Mouse (Mus musculus) forebrain, postnatal 0 days (tissue): Measurements from ENCODE around the gene Hmg20a. TPM values are rescaled to one million over a fixed set of nuclear protein-coding genes. Genes with fewer than 3 reads are reported as not detected.

Experiments
- ATAC-seq: fragments of 200-750 bp; cut with Nextera tagmentation; 2 replicates; pipeline ENCODE4 v1.8.0; 2017; ENCODE audit warnings: mild to moderate bottlenecking, moderate library complexity
- DNase-seq: peaks from one replicate; pipeline ENCODE4 v3.0.0-alpha.2; 2015
- H3K27ac ChIP-seq: fragments of 300-500 bp; sonication (generic); 2 replicates; pipeline ENCODE4 v1.5.1; 2014; ENCODE audit warnings: low read depth, mild to moderate bottlenecking, antibody characterized with exemption, low read length, moderate library complexity, mixed read lengths
- H3K27me3 ChIP-seq: fragments of 300-500 bp; sonication (generic); 2 replicates; pipeline ENCODE4 v1.6.1; 2014; ENCODE audit warnings: mild to moderate bottlenecking, low read length, mixed read lengths; ENCODE audit not compliant: insufficient read depth
- H3K36me3 ChIP-seq: fragments of 300-500 bp; sonication (generic); 2 replicates; pipeline ENCODE4 v1.6.1; 2014; ENCODE audit warnings: mild to moderate bottlenecking, moderate library complexity; ENCODE audit not compliant: insufficient read depth
- H3K4me1 ChIP-seq: fragments of 300-500 bp; sonication (generic); 2 replicates; pipeline ENCODE4 v1.6.1; 2014; ENCODE audit warnings: antibody characterized with exemption; ENCODE audit not compliant: insufficient read depth
- H3K4me2 ChIP-seq: fragments of 300-500 bp; sonication (generic); 2 replicates; pipeline ENCODE4 v1.6.1; 2014; ENCODE audit warnings: low read depth, mild to moderate bottlenecking, moderate library complexity
- H3K4me3 ChIP-seq: fragments of 300-500 bp; sonication (generic); 2 replicates; pipeline ENCODE4 v1.5.1; 2014; ENCODE audit warnings: low read depth, low read length, mixed read lengths
- H3K9ac ChIP-seq: fragments of 300-500 bp; sonication (generic); 2 replicates; pipeline ENCODE4 v1.6.1; 2014; ENCODE audit warnings: mild to moderate bottlenecking
- H3K9me3 ChIP-seq: fragments of 300-500 bp; sonication (generic); 2 replicates; pipeline ENCODE4 v1.6.1; 2016; ENCODE audit warnings: low read length
- CTCF ChIP-seq: sonication (generic); IDR thresholded peaks from 2 replicates; pipeline ENCODE4 v1.5.1; 2016; ENCODE audit warnings: antibody characterized with exemption, control low read depth, low read depth
- WGBS: fragments of 180-500 bp; shearing (Covaris S2); extraction: QIAGEN DNeasy Blood & Tissue Kit; methylation state at CpG from one replicate; pipeline ENCODE4 v1.1.7; 2014; 5-methylcytosine and 5-hydroxymethylcytosine counted together
- polyA plus RNA-seq: library from polyadenylated mRNA; unstranded; fragments of >200 nt; fragmentation: Nextera tagmentation; extraction: Ambion mirVana; gene quantifications from 2 replicates; pipeline ENCODE4 v1.2.1, GENCODE M21; 2015
- total RNA-seq: library from RNA; depleted of rRNA; stranded (reverse); fragments of >200 nt; gene quantifications from 2 replicates; pipeline ENCODE4 v1.2.3, GENCODE M21; 2014

The Hmg20a gene
- total and polyA plus RNA-seq, 2 experiments from 2014 or later = 64.7 to 74.1 TPM

DNA sequence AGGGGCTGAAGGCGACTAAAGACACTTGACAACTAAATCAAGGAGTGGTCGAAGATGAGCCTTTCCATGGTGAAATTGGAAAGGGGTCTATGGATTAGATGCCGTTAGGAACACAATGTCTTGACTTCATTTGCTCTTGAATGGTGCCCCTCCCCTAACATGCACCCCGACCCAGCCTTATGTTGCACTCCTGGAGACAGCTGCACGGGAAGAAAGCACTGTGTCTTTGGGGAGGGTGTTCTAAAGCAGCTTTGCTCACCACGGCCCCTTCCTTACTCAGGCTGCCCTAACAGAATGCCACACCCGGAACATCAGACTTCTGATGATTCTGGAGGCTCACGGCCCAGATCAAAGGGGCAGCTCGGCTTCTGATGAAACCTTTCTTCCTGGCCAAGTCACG, 103.9 kb downstream of the Hmg20a start:
- Histone ChIP-seq H3K4me1 (no peaks in the 10 kb centered on the region), H3K4me2 (no peak overlapping the region), H3K27ac (no peak overlapping the region), H3K9me3 (no peaks in the 10 kb centered on the region), H3K27me3 (no peaks in the 10 kb centered on the region), H3K36me3 (no peaks in the 10 kb centered on the region), H3K9ac (no peak overlapping the region), H3K4me3 (no peak overlapping the region)
- DNase-seq (no peak), ATAC-seq (no peak)
- no peak for TF ChIP-seq CTCF
- 61% methylated on average over 10 of the region's 10 CpGs for WGBS

DNA sequence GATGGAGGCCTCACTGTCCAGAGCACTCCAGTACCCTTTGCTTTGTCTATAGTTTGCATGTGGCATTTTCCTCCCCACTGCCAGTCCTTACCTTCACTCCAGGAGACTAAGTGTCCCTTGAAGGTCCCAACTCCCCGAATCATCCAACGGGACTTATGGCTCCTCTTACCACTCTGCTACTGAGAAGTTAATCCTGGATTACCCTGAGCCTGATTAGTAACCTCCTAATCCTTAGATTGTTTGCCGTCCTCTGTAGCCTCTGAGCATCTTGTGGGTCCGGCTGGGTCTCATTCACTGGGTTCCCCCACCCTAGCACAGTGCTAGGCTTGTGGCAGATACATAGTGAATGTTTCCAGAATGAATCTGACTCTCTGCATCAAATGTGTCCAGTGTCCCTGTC, 109.5 kb downstream of the Hmg20a start:
- H3K4me2 ChIP-seq = no peak overlapping the region
- no peak for TF ChIP-seq CTCF
- H3K27me3 ChIP-seq = no peaks in the 10 kb centered on the region
- ATAC-seq = no peak
- H3K4me1 ChIP-seq = no peaks in the 10 kb centered on the region
- H3K9me3 ChIP-seq = no peaks in the 10 kb centered on the region
- no peak for DNase-seq
- 26% methylated on average over 4 of the region's 4 CpGs for WGBS
- no peak overlapping the region for H3K27ac ChIP-seq
- H3K4me3 ChIP-seq = no peak overlapping the region
- H3K36me3 ChIP-seq = no peaks in the 10 kb centered on the region
- no peak overlapping the region for H3K9ac ChIP-seq

DNA sequence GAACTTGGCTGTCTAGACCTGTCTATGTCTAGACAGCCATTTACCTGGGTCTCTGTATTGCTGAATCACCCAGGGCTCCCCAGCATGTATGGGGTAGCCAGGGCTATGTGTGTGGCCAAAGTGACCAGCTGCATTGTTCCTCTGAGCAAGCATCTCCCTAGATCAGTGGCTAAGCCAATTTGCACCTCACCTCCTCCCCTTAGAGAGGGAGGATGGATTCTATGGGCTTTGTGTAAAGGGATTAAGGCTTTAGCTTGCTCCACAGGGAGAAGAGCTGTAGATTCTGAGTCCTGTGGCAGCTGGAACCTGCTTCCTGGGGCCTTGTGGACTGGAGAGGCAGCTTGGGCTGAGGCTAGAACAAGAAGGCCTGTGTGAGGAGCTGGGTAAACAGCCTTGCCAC, 113.6 kb downstream of the Hmg20a start:
- no peak for ATAC-seq
- no peaks in the 10 kb centered on the region for H3K4me1 ChIP-seq
- no peak for TF ChIP-seq CTCF
- no peak overlapping the region for H3K4me3 ChIP-seq
- no peak overlapping the region for H3K27ac ChIP-seq
- H3K9me3 ChIP-seq = no peaks in the 10 kb centered on the region
- no peak overlapping the region for H3K9ac ChIP-seq
- H3K4me2 ChIP-seq = no peak overlapping the region
- no peak for DNase-seq
- H3K27me3 ChIP-seq = no peaks in the 10 kb centered on the region
- H3K36me3 ChIP-seq = no peaks in the 10 kb centered on the region

DNA sequence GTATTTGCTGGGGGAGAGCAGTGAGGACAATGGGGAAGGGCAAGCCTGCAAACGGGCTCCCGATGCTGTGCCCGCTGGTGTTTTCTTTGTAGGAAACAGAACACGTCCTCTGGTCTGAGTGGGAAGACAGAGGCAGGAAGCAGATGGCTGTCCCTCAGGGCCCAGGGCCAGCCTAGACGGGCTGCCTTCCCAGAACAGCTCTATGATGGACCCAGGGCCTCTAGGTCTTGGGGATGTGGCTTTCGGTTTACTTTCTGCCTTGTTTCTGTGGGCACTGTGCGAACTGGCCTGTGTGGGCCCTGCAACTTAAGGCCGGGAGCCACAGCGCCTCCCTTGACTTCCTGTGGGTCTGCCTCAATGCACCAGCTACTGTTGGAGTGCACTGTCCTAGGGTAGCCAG, 115.5 kb downstream of the Hmg20a start:
- no peak for TF ChIP-seq CTCF
- ATAC-seq (no peak), DNase-seq (no peak)
- Histone ChIP-seq H3K27me3 (no peaks in the 10 kb centered on the region), H3K36me3 (no peaks in the 10 kb centered on the region), H3K4me2 (no peak overlapping the region), H3K27ac (no peak overlapping the region), H3K9ac (no peak overlapping the region), H3K4me3 (no peak overlapping the region), H3K9me3 (no peaks in the 10 kb centered on the region), H3K4me1 (no peaks in the 10 kb centered on the region)
- 50% methylated on average over 9 of the region's 9 CpGs for WGBS

DNA sequence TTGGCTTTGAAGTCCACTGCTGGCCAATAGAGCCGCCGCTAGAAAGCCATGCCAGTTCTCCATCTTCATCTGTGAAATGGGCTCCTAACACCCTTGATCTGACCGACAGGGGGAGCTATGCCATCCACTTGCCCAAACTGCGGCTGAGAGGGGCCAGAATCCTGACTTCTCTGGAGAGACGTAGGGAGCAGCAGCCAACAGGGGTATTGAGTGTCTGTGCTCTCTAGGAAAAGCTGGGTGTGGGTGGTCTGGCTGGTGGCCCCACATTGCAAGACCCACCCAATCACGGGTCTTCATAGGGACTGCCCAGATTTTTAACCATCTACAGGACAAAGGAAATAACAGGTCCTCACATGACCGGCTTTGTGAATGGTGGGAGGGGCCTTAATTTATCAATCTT, 116.3 kb downstream of the Hmg20a start:
- H3K36me3 ChIP-seq = no peaks in the 10 kb centered on the region
- no peak overlapping the region for H3K9ac ChIP-seq
- ATAC-seq = no peak
- H3K27me3 ChIP-seq = no peaks in the 10 kb centered on the region
- H3K27ac ChIP-seq = no peak overlapping the region
- WGBS = 48% methylated on average over 7 of the region's 7 CpGs
- no peak for DNase-seq
- no peaks in the 10 kb centered on the region for H3K4me1 ChIP-seq
- no peaks in the 10 kb centered on the region for H3K9me3 ChIP-seq
- no peak overlapping the region for H3K4me2 ChIP-seq
- 0 out of 2 replicates have a peak, but pooled peaks have one; percentile 26 for TF ChIP-seq CTCF
- no peak overlapping the region for H3K4me3 ChIP-seq

DNA sequence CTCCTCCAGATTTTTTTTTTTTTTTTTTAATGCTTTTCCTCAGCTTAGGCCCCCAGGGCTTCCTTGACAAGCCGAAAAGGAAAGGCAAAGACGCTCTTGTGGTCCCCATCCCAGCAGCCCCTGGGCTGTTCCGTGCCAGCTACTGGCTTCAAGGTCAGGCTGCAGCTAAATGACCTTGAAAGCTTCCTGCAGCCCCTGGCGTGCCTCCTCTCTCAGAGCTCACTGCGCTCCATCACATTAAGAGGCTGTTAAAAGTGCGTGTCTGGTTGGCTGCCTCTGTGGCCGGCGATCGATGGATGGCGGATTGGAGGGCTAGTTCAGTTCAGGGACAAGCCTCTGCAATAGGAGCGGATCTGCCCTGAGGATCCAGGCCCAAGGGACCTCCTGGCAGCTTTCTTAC, 117.0 kb downstream of the Hmg20a start:
- 31% methylated on average over 11 of the region's 11 CpGs for WGBS
- H3K4me1 ChIP-seq = no peaks in the 10 kb centered on the region
- ATAC-seq (no peak), DNase-seq (no peak)
- H3K4me3 ChIP-seq = no peak overlapping the region
- no peak for TF ChIP-seq CTCF
- H3K27me3 ChIP-seq = no peaks in the 10 kb centered on the region
- no peaks in the 10 kb centered on the region for H3K36me3 ChIP-seq
- H3K9me3 ChIP-seq = no peaks in the 10 kb centered on the region
- no peak overlapping the region for H3K27ac ChIP-seq
- H3K4me2 ChIP-seq = no peak overlapping the region
- H3K9ac ChIP-seq = no peak overlapping the region; the same call in 1 of the 2 replicates

DNA sequence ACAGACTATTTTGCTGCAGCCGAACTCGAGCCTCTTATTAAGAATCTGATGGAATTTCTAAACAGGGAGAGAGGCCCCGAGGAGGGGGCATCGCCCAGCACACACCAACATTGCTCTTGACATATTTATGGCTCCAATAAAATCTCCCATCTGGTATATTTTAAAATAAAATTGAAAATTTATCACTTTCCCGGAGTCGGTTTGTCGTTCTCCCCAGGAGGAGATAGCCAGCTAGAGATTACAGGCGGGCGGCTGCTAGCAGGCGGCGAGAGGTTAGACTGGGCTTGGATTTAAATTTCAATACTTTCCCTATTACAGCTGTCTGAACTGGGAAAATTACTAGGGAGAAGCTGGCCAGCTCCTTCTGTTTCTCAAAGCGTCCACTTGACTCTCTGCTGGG, 121.6 kb downstream of the Hmg20a start:
- TF ChIP-seq CTCF = no peak
- Histone ChIP-seq H3K27ac (no peak overlapping the region), H3K4me1 (no peaks in the 10 kb centered on the region), H3K9me3 (no peaks in the 10 kb centered on the region), H3K36me3 (no peaks in the 10 kb centered on the region), H3K4me3 (no peak overlapping the region), H3K27me3 (no peaks in the 10 kb centered on the region), H3K4me2 (no peak overlapping the region), H3K9ac (no peak overlapping the region)
- WGBS = 71% methylated on average over 12 of the region's 12 CpGs
- DNase-seq = no peak
- ATAC-seq = no peak
